Mouse (Mus musculus): Measurements from ENCODE around the gene AC124108.1.

- no peak for TF ChIP-seq CTCF (IDR thresholded peaks at IDR 0.05; ENCODE audit: control insufficient read depth, insufficient read depth, low read length)
- no peak for TF ChIP-seq POLR2A (IDR thresholded peaks at IDR 0.05; ENCODE audit: borderline replicate concordance, control insufficient read depth, low read depth, low read length)
These were observed 31.6 kb upstream of the AC124108.1 start for GRCm38 (mm10) chr1:132159681-132160080.
